Mouse (Mus musculus): ENCODE measurements at regions not wholly inside any gene's neighbourhood (a gene's known extent, or its start where the extent isn't known, plus 50 kb on each side); places are given as distances from the start of the nearest gene placed in this dataset.
A peak's percentile ranks its signal among the peaks of the same experiment; 100 is the strongest.

- DNase-seq (ENCODE audit: low spot score) (no peak), ATAC-seq (replicated peaks; ENCODE audit: low FRiP score, low read depth) (no peak)
- no peak for TF ChIP-seq CTCF (IDR thresholded peaks at IDR 0.05; ENCODE audit: low read depth)
- Histone ChIP-seq H3K4me1 (replicated peaks; ENCODE audit: insufficient read depth, low read length) (no peaks in the 10 kb centered on the region), H3K36me3 (ENCODE audit: insufficient read depth, low read length) (no peaks in the 10 kb centered on the region), H3K4me3 (replicated peaks; ENCODE audit: low read depth, low read length) (no peak overlapping the region), H3K27me3 (ENCODE audit: insufficient read depth, low read length) (no peaks in the 10 kb centered on the region), H3K27ac (no peak overlapping the region), H3K4me2 (ENCODE audit: low read length) (no peak overlapping the region), H3K9ac (ENCODE audit: low read depth, low read length) (no peak overlapping the region), H3K9me3 (replicated peaks; ENCODE audit: low read length) (no peaks in the 10 kb centered on the region)
- 85% methylated on average over 11 of the region's 11 CpGs for WGBS
Measured at GRCm38 (mm10) chr6:5663433-5664175, 61.8 kb upstream of the Dync1i1 start.

- no peaks in the 10 kb centered on the region for H3K27me3 ChIP-seq (ENCODE audit: insufficient read depth, low read length)
- H3K36me3 ChIP-seq (ENCODE audit: insufficient read depth, low read length) = no peaks in the 10 kb centered on the region
- ATAC-seq (replicated peaks; ENCODE audit: low FRiP score, low read depth) (no peak; the same call in 1 of the 2 replicates), DNase-seq (ENCODE audit: low spot score) (peak; percentile 89)
- H3K4me2 ChIP-seq (ENCODE audit: low read length) = no peak overlapping the region
- no peaks in the 10 kb centered on the region for H3K9me3 ChIP-seq (replicated peaks; ENCODE audit: low read length)
- H3K4me1 ChIP-seq (replicated peaks; ENCODE audit: insufficient read depth, low read length) = no peaks in the 10 kb centered on the region
- no peak overlapping the region for H3K27ac ChIP-seq
- no peak overlapping the region for H3K9ac ChIP-seq (ENCODE audit: low read depth, low read length)
- TF ChIP-seq CTCF (IDR thresholded peaks at IDR 0.05; ENCODE audit: low read depth) = peak; percentile 96
- WGBS = 21% methylated on average over 9 of the region's 9 CpGs
- no peak overlapping the region for H3K4me3 ChIP-seq (replicated peaks; ENCODE audit: low read depth, low read length)
Measured at GRCm38 (mm10) chr6:5645150-5645732, 80.2 kb upstream of the Dync1i1 start.

- H3K36me3 ChIP-seq (ENCODE audit: insufficient read depth, low read length) = no peaks in the 10 kb centered on the region
- H3K27me3 ChIP-seq (ENCODE audit: insufficient read depth, low read length) = no peaks in the 10 kb centered on the region
- H3K4me2 ChIP-seq (ENCODE audit: low read length) = no peak overlapping the region
- WGBS = 83% methylated on average over 9 of the region's 9 CpGs
- no peak for TF ChIP-seq CTCF (IDR thresholded peaks at IDR 0.05; ENCODE audit: low read depth)
- no peak overlapping the region for H3K9ac ChIP-seq (ENCODE audit: low read depth, low read length)
- H3K27ac ChIP-seq = no peak overlapping the region
- no peak for DNase-seq (ENCODE audit: low spot score)
- no peaks in the 10 kb centered on the region for H3K4me1 ChIP-seq (replicated peaks; ENCODE audit: insufficient read depth, low read length)
- H3K4me3 ChIP-seq (replicated peaks; ENCODE audit: low read depth, low read length) = no peak overlapping the region
- H3K9me3 ChIP-seq (replicated peaks; ENCODE audit: low read length) = no peaks in the 10 kb centered on the region
- no peak for ATAC-seq (replicated peaks; ENCODE audit: low FRiP score, low read depth)
Measured at GRCm38 (mm10) chr6:5634222-5634621, 91.2 kb upstream of the Dync1i1 start.

- WGBS = 18% methylated on average over 10 of the region's 10 CpGs
- Histone ChIP-seq H3K27me3 (ENCODE audit: insufficient read depth, low read length) (no peaks in the 10 kb centered on the region), H3K9ac (ENCODE audit: low read depth, low read length) (no peak overlapping the region), H3K4me2 (ENCODE audit: low read length) (no peak overlapping the region), H3K4me1 (replicated peaks; ENCODE audit: insufficient read depth, low read length) (no peaks in the 10 kb centered on the region), H3K27ac (no peak overlapping the region), H3K9me3 (replicated peaks; ENCODE audit: low read length) (no peaks in the 10 kb centered on the region), H3K36me3 (ENCODE audit: insufficient read depth, low read length) (no peaks in the 10 kb centered on the region), H3K4me3 (replicated peaks; ENCODE audit: low read depth, low read length) (no peak overlapping the region)
- TF ChIP-seq CTCF (IDR thresholded peaks at IDR 0.05; ENCODE audit: low read depth) = peak; percentile 80
- DNase-seq (ENCODE audit: low spot score) (peak; percentile 83), ATAC-seq (replicated peaks; ENCODE audit: low FRiP score, low read depth) (peak; percentile 85)
Measured at GRCm38 (mm10) chr6:5633036-5633708, 92.3 kb upstream of the Dync1i1 start.

GRCm38 (mm10) chr6:5624085-5624484 is 101.4 kb upstream of the Dync1i1 start:
- WGBS = 74% methylated on average over 2 of the region's 2 CpGs
- no peak for TF ChIP-seq CTCF (IDR thresholded peaks at IDR 0.05; ENCODE audit: low read depth)
- DNase-seq (ENCODE audit: low spot score) = no peak

GRCm38 (mm10) chr6:5621582-5621981 is 103.9 kb upstream of the Dync1i1 start:
- H3K36me3 ChIP-seq (ENCODE audit: insufficient read depth, low read length) = no peaks in the 10 kb centered on the region
- H3K9ac ChIP-seq (ENCODE audit: low read depth, low read length) = no peak overlapping the region
- H3K9me3 ChIP-seq (replicated peaks; ENCODE audit: low read length) = no peaks in the 10 kb centered on the region
- no peak for TF ChIP-seq CTCF (IDR thresholded peaks at IDR 0.05; ENCODE audit: low read depth)
- no peaks in the 10 kb centered on the region for H3K27me3 ChIP-seq (ENCODE audit: insufficient read depth, low read length)
- ATAC-seq (replicated peaks; ENCODE audit: low FRiP score, low read depth) (no peak), DNase-seq (ENCODE audit: low spot score) (no peak)
- no peak overlapping the region for H3K27ac ChIP-seq
- H3K4me1 ChIP-seq (replicated peaks; ENCODE audit: insufficient read depth, low read length) = no peaks in the 10 kb centered on the region
- no peak overlapping the region for H3K4me3 ChIP-seq (replicated peaks; ENCODE audit: low read depth, low read length)
- no peak overlapping the region for H3K4me2 ChIP-seq (ENCODE audit: low read length)
- 82% methylated on average over 3 of the region's 3 CpGs for whole genome bisulfite sequencing

More at GRCm38 (mm10) chr6:5624085-5624484, 101.4 kb upstream of the Dync1i1 start:
- ATAC-seq (replicated peaks; ENCODE audit: low FRiP score, low read depth) = no peak
- Histone ChIP-seq H3K4me1 (replicated peaks; ENCODE audit: insufficient read depth, low read length) (no peaks in the 10 kb centered on the region), H3K4me3 (replicated peaks; ENCODE audit: low read depth, low read length) (no peak overlapping the region), H3K9me3 (replicated peaks; ENCODE audit: low read length) (no peaks in the 10 kb centered on the region), H3K27me3 (ENCODE audit: insufficient read depth, low read length) (no peaks in the 10 kb centered on the region), H3K36me3 (ENCODE audit: insufficient read depth, low read length) (no peaks in the 10 kb centered on the region), H3K9ac (ENCODE audit: low read depth, low read length) (no peak overlapping the region), H3K4me2 (ENCODE audit: low read length) (no peak overlapping the region), H3K27ac (no peak overlapping the region)

Data from kidney, postnatal 0 days (tissue).